Mouse (Mus musculus): Measurements from ENCODE around the gene Tmtc2. TPM values are rescaled to one million over a fixed set of nuclear protein-coding genes. Genes with fewer than 3 reads are reported as not detected.

The Tmtc2 gene
- polyA plus RNA-seq, 1 experiment from 2014 or later = 1.3 TPM

GRCm38 (mm10) chr10:105222904-105223303 lies 351.3 kb downstream of the Tmtc2 start:
- Histone ChIP-seq H3K4me3 (ENCODE audit: low read depth, low read length) (no peak overlapping the region), H3K9me3 (ENCODE audit: low read length) (no peaks in the 10 kb centered on the region), H3K9ac (replicated peaks) (no peak overlapping the region), H3K4me1 (ENCODE audit: insufficient read depth) (no peaks in the 10 kb centered on the region), H3K27me3 (ENCODE audit: insufficient read depth, low read length) (no peaks in the 10 kb centered on the region), H3K4me2 (ENCODE audit: low read depth, low read length) (no peak overlapping the region), H3K27ac (ENCODE audit: low read depth) (no peak overlapping the region), H3K36me3 (replicated peaks; ENCODE audit: insufficient read depth, low read length) (no peaks in the 10 kb centered on the region)
- WGBS (ENCODE audit: insufficient replicate concordance) = 63% methylated on average over 5 of the region's 5 CpGs
- DNase-seq = no peak
- ATAC-seq = no peak
- TF ChIP-seq EP300 (IDR thresholded peaks at IDR 0.05; ENCODE audit: low read depth) = no peak
- no peak for TF ChIP-seq CTCF (IDR thresholded peaks at IDR 0.05; ENCODE audit: low read depth)

DNA sequence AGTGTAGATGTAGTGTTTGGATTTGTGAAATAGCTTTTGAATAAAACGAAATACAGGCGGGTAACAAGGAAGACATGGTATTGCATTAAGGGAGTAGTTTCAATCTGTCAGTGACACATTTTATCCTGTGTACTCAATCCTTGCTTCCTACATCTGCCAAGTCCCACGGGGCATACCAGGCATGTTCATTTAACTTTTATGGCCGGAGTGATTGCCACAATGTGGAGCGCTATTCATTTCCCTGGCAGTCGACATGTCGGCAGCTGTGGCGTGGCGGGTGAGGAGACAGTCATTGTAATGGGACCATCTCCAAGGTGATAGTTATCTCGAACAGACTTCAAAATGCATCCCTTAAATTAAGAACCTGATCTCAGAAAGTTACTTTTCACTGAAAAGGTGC lies 372.8 kb downstream of the Tmtc2 start:
- no peak for DNase-seq
- no peaks in the 10 kb centered on the region for H3K9me3 ChIP-seq (ENCODE audit: low read length)
- H3K36me3 ChIP-seq (replicated peaks; ENCODE audit: insufficient read depth, low read length) = no peaks in the 10 kb centered on the region
- H3K9ac ChIP-seq (replicated peaks) = no peak overlapping the region
- TF ChIP-seq CTCF (IDR thresholded peaks at IDR 0.05; ENCODE audit: low read depth) (no peak), EP300 (IDR thresholded peaks at IDR 0.05; ENCODE audit: low read depth) (no peak)
- H3K4me3 ChIP-seq (ENCODE audit: low read depth, low read length) = no peak overlapping the region
- H3K27me3 ChIP-seq (ENCODE audit: insufficient read depth, low read length) = no peaks in the 10 kb centered on the region
- ATAC-seq = no peak
- H3K4me1 ChIP-seq (ENCODE audit: insufficient read depth) = no peaks in the 10 kb centered on the region
- no peak overlapping the region for H3K4me2 ChIP-seq (ENCODE audit: low read depth, low read length)
- WGBS (ENCODE audit: insufficient replicate concordance) = 85% methylated on average over 10 of the region's 10 CpGs
- H3K27ac ChIP-seq (ENCODE audit: low read depth) = no peak overlapping the region

DNA sequence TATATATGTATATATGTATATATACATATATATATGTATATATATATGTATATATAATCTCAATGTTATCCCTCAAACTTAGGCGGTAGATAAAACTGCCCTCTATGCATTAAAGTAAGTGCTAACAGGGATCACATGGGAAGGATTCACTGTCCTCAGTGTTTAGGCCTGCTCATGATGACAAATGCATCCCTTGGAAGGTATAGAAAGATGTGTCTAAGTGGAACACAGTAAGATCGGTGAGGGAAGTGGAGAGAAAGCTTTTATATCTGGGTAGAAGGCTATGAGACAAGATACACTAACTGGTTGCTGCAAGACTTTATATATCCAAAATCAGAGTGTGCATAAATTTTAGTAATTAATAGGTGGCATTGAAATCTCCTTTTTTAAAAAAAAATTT lies 373.6 kb downstream of the Tmtc2 start:
- DNase-seq (no peak), ATAC-seq (no peak)
- no peak overlapping the region for H3K4me3 ChIP-seq (ENCODE audit: low read depth, low read length)
- no peaks in the 10 kb centered on the region for H3K4me1 ChIP-seq (ENCODE audit: insufficient read depth)
- no peaks in the 10 kb centered on the region for H3K36me3 ChIP-seq (replicated peaks; ENCODE audit: insufficient read depth, low read length)
- TF ChIP-seq EP300 (IDR thresholded peaks at IDR 0.05; ENCODE audit: low read depth) (no peak), CTCF (IDR thresholded peaks at IDR 0.05; ENCODE audit: low read depth) (no peak)
- H3K4me2 ChIP-seq (ENCODE audit: low read depth, low read length) = no peak overlapping the region
- no peaks in the 10 kb centered on the region for H3K9me3 ChIP-seq (ENCODE audit: low read length)
- WGBS (ENCODE audit: insufficient replicate concordance) = 84% methylated on average over 2 of the region's 2 CpGs
- no peaks in the 10 kb centered on the region for H3K27me3 ChIP-seq (ENCODE audit: insufficient read depth, low read length)
- H3K27ac ChIP-seq (ENCODE audit: low read depth) = no peak overlapping the region
- no peak overlapping the region for H3K9ac ChIP-seq (replicated peaks)

DNA sequence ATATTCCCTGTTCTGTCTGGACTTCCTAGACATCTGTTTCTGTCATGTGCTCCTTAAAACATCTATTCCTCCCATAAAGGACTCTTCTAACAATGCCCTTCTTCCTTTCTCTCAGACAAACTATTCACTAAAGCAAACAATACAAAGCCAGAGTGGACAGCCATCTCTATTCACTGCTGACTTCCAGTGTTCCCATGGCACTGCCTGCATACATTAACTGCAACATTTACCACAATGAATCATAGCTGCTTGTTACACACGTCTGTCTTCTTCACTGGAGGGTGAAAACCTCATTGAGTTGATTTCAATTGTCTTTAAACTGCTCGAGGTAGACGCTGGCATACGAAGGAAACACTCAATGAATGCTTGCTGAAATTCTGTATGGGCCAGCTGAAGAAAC lies 374.2 kb downstream of the Tmtc2 start:
- H3K4me1 ChIP-seq (ENCODE audit: insufficient read depth) = no peaks in the 10 kb centered on the region
- H3K36me3 ChIP-seq (replicated peaks; ENCODE audit: insufficient read depth, low read length) = no peaks in the 10 kb centered on the region
- TF ChIP-seq CTCF (IDR thresholded peaks at IDR 0.05; ENCODE audit: low read depth) = no peak
- TF ChIP-seq EP300 (IDR thresholded peaks at IDR 0.05; ENCODE audit: low read depth) = no peak
- ATAC-seq = no peak
- H3K4me3 ChIP-seq (ENCODE audit: low read depth, low read length) = no peak overlapping the region
- no peak overlapping the region for H3K27ac ChIP-seq (ENCODE audit: low read depth)
- 49% methylated on average over 4 of the region's 4 CpGs for WGBS (ENCODE audit: insufficient replicate concordance)
- no peak for DNase-seq
- no peaks in the 10 kb centered on the region for H3K9me3 ChIP-seq (ENCODE audit: low read length)
- no peak overlapping the region for H3K9ac ChIP-seq (replicated peaks)
- H3K4me2 ChIP-seq (ENCODE audit: low read depth, low read length) = no peak overlapping the region
- H3K27me3 ChIP-seq (ENCODE audit: insufficient read depth, low read length) = no peaks in the 10 kb centered on the region

- TF ChIP-seq CTCF (IDR thresholded peaks at IDR 0.05; ENCODE audit: low read depth) = no peak
- TF ChIP-seq EP300 (IDR thresholded peaks at IDR 0.05; ENCODE audit: low read depth) = no peak
- no peaks in the 10 kb centered on the region for H3K4me1 ChIP-seq (ENCODE audit: insufficient read depth)
- DNase-seq (no peak), ATAC-seq (no peak)
- no peak overlapping the region for H3K4me2 ChIP-seq (ENCODE audit: low read depth, low read length)
- no peaks in the 10 kb centered on the region for H3K9me3 ChIP-seq (ENCODE audit: low read length)
- H3K36me3 ChIP-seq (replicated peaks; ENCODE audit: insufficient read depth, low read length) = no peaks in the 10 kb centered on the region
- no peak overlapping the region for H3K27ac ChIP-seq (ENCODE audit: low read depth)
- no peak overlapping the region for H3K4me3 ChIP-seq (ENCODE audit: low read depth, low read length)
- H3K27me3 ChIP-seq (ENCODE audit: insufficient read depth, low read length) = no peaks in the 10 kb centered on the region
- no peak overlapping the region for H3K9ac ChIP-seq (replicated peaks)
- 78% methylated on average over 5 of the region's 5 CpGs for WGBS (ENCODE audit: insufficient replicate concordance)
Measured at GRCm38 (mm10) chr10:105199515-105199914, 374.7 kb downstream of the Tmtc2 start.

DNA sequence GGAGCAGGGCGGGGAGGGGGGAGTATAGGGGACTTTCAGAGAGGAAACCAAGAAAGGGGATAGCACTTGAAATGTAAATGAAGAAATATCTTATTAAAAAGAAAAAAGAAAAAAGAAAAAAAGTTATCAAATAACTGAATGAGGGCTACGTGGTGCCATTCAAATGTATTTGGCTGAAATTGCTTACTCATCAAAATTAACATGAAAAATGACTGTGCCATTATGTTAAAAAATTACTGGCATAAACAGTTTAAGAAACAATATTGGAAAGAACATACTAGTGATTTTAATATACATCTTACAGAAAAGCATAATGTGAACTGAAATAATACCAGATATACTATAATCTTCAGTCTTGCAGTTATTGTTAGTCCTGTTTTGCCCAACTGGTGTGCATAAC lies 378.9 kb downstream of the Tmtc2 start:
- ATAC-seq (no peak), DNase-seq (no peak)
- H3K9ac ChIP-seq (replicated peaks) = no peak overlapping the region
- H3K4me1 ChIP-seq (ENCODE audit: insufficient read depth) = no peaks in the 10 kb centered on the region
- H3K4me2 ChIP-seq (ENCODE audit: low read depth, low read length) = no peak overlapping the region
- H3K36me3 ChIP-seq (replicated peaks; ENCODE audit: insufficient read depth, low read length) = no peaks in the 10 kb centered on the region
- TF ChIP-seq CTCF (IDR thresholded peaks at IDR 0.05; ENCODE audit: low read depth) (no peak), EP300 (IDR thresholded peaks at IDR 0.05; ENCODE audit: low read depth) (no peak)
- H3K27ac ChIP-seq (ENCODE audit: low read depth) = no peak overlapping the region
- no peaks in the 10 kb centered on the region for H3K27me3 ChIP-seq (ENCODE audit: insufficient read depth, low read length)
- WGBS (ENCODE audit: insufficient replicate concordance) = 68% methylated on average over 2 of the region's 2 CpGs
- H3K4me3 ChIP-seq (ENCODE audit: low read depth, low read length) = no peak overlapping the region
- no peaks in the 10 kb centered on the region for H3K9me3 ChIP-seq (ENCODE audit: low read length)
